Mouse (Mus musculus): ENCODE results near the gene Rbm47. TPM values are rescaled to one million over a fixed set of nuclear protein-coding genes. Genes with fewer than 3 reads are reported as not detected.

Rbm47 gene
- polyA plus RNA-seq, 1 experiment from 2014 or later: 41.5 TPM

GRCm38 (mm10) chr5:66039813-66040212 lies 133.1 kb downstream of the Rbm47 start:
- DNase-seq (ENCODE audit: low spot score) (no peak), ATAC-seq (no peak)
- no peak for TF ChIP-seq EP300 (IDR thresholded peaks at IDR 0.05)
- no peak for TF ChIP-seq CTCF (IDR thresholded peaks at IDR 0.05)
- Histone ChIP-seq H3K36me3 (ENCODE audit: insufficient read depth, low read length) (no peaks in the 10 kb centered on the region), H3K27me3 (replicated peaks; ENCODE audit: insufficient read depth, low read length) (no peaks in the 10 kb centered on the region), H3K27ac (ENCODE audit: low read length) (no peak overlapping the region), H3K9ac (replicated peaks; ENCODE audit: low read depth) (no peak overlapping the region), H3K4me3 (ENCODE audit: low read depth, low read length) (no peak overlapping the region), H3K4me1 (ENCODE audit: insufficient read depth, low read depth, low read length) (peaks cover 14% of the 10 kb centered on the region), H3K9me3 (ENCODE audit: low read length) (no peaks in the 10 kb centered on the region), H3K4me2 (replicated peaks; ENCODE audit: low read depth, low read length) (no peak overlapping the region)
- WGBS: 84% methylated on average over 2 of the region's 2 CpGs

- Histone ChIP-seq H3K36me3 (ENCODE audit: insufficient read depth, low read length) (no peaks in the 10 kb centered on the region), H3K4me1 (ENCODE audit: insufficient read depth, low read depth, low read length) (peaks cover 14% of the 10 kb centered on the region), H3K27ac (ENCODE audit: low read length) (no peak overlapping the region), H3K4me3 (ENCODE audit: low read depth, low read length) (no peak overlapping the region), H3K27me3 (replicated peaks; ENCODE audit: insufficient read depth, low read length) (no peaks in the 10 kb centered on the region), H3K4me2 (replicated peaks; ENCODE audit: low read depth, low read length) (no peak overlapping the region), H3K9ac (replicated peaks; ENCODE audit: low read depth) (no peak overlapping the region), H3K9me3 (ENCODE audit: low read length) (no peaks in the 10 kb centered on the region)
- no peak for TF ChIP-seq CTCF (IDR thresholded peaks at IDR 0.05)
- no peak for TF ChIP-seq EP300 (IDR thresholded peaks at IDR 0.05)
- DNase-seq (ENCODE audit: low spot score): peak; percentile 43
- 48% methylated on average over 6 of the region's 6 CpGs for WGBS
- ATAC-seq: peak; percentile 34; the same call in 1 of the 2 replicates
Observed at GRCm38 (mm10) chr5:66037066-66037465, 135.9 kb downstream of the Rbm47 start.

- WGBS: 39% methylated on average over 7 of the region's 7 CpGs
Observed at GRCm38 (mm10) chr5:66036440-66037054, 136.4 kb downstream of the Rbm47 start.

GRCm38 (mm10) chr5:66034375-66035195 lies 138.3 kb downstream of the Rbm47 start:
- Histone ChIP-seq H3K27ac (ENCODE audit: low read length) (no peak overlapping the region), H3K4me1 (ENCODE audit: insufficient read depth, low read depth, low read length) (peaks cover 14% of the 10 kb centered on the region), H3K9ac (replicated peaks; ENCODE audit: low read depth) (no peak overlapping the region), H3K4me2 (replicated peaks; ENCODE audit: low read depth, low read length) (no peak overlapping the region), H3K36me3 (ENCODE audit: insufficient read depth, low read length) (no peaks in the 10 kb centered on the region), H3K9me3 (ENCODE audit: low read length) (no peaks in the 10 kb centered on the region), H3K27me3 (replicated peaks; ENCODE audit: insufficient read depth, low read length) (no peaks in the 10 kb centered on the region), H3K4me3 (ENCODE audit: low read depth, low read length) (no peak overlapping the region)
- TF ChIP-seq CTCF (IDR thresholded peaks at IDR 0.05) (no peak), EP300 (IDR thresholded peaks at IDR 0.05) (no peak)
- WGBS: 70% methylated on average over 14 of the region's 14 CpGs
- DNase-seq (ENCODE audit: low spot score) (no peak), ATAC-seq (no peak)

More at GRCm38 (mm10) chr5:66036440-66037054, 136.4 kb downstream of the Rbm47 start:
- Histone ChIP-seq H3K4me2 (replicated peaks; ENCODE audit: low read depth, low read length) (no peak overlapping the region), H3K36me3 (ENCODE audit: insufficient read depth, low read length) (no peaks in the 10 kb centered on the region), H3K27me3 (replicated peaks; ENCODE audit: insufficient read depth, low read length) (no peaks in the 10 kb centered on the region), H3K4me3 (ENCODE audit: low read depth, low read length) (no peak overlapping the region), H3K9ac (replicated peaks; ENCODE audit: low read depth) (no peak overlapping the region), H3K27ac (ENCODE audit: low read length) (no peak overlapping the region), H3K9me3 (ENCODE audit: low read length) (no peaks in the 10 kb centered on the region), H3K4me1 (ENCODE audit: insufficient read depth, low read depth, low read length) (peaks cover 14% of the 10 kb centered on the region)
- ATAC-seq (no peak), DNase-seq (ENCODE audit: low spot score) (no peak)
- TF ChIP-seq EP300 (IDR thresholded peaks at IDR 0.05) (no peak), CTCF (IDR thresholded peaks at IDR 0.05) (no peak)

- TF ChIP-seq EP300 (IDR thresholded peaks at IDR 0.05) (no peak), CTCF (IDR thresholded peaks at IDR 0.05) (no peak)
- Histone ChIP-seq H3K36me3 (ENCODE audit: insufficient read depth, low read length) (no peaks in the 10 kb centered on the region), H3K9ac (replicated peaks; ENCODE audit: low read depth) (no peak overlapping the region), H3K27ac (ENCODE audit: low read length) (no peak overlapping the region), H3K9me3 (ENCODE audit: low read length) (no peaks in the 10 kb centered on the region), H3K4me1 (ENCODE audit: insufficient read depth, low read depth, low read length) (peaks cover 14% of the 10 kb centered on the region), H3K4me3 (ENCODE audit: low read depth, low read length) (no peak overlapping the region), H3K4me2 (replicated peaks; ENCODE audit: low read depth, low read length) (no peak overlapping the region), H3K27me3 (replicated peaks; ENCODE audit: insufficient read depth, low read length) (no peaks in the 10 kb centered on the region)
- WGBS: 88% methylated on average over 1 of the region's 1 CpGs
- DNase-seq (ENCODE audit: low spot score) (no peak), ATAC-seq (no peak)
Observed at GRCm38 (mm10) chr5:66032826-66033225, 140.1 kb downstream of the Rbm47 start.

GRCm38 (mm10) chr5:66031699-66032098 lies 141.2 kb downstream of the Rbm47 start:
- Histone ChIP-seq H3K4me1 (ENCODE audit: insufficient read depth, low read depth, low read length) (peaks cover 9% of the 10 kb centered on the region), H3K27ac (ENCODE audit: low read length) (no peak overlapping the region), H3K27me3 (replicated peaks; ENCODE audit: insufficient read depth, low read length) (no peaks in the 10 kb centered on the region), H3K9ac (replicated peaks; ENCODE audit: low read depth) (no peak overlapping the region), H3K4me3 (ENCODE audit: low read depth, low read length) (no peak overlapping the region), H3K36me3 (ENCODE audit: insufficient read depth, low read length) (0 out of 2 replicates have a peak, but pooled peaks cover 3% of the 10 kb centered on the region), H3K4me2 (replicated peaks; ENCODE audit: low read depth, low read length) (no peak overlapping the region), H3K9me3 (ENCODE audit: low read length) (no peaks in the 10 kb centered on the region)
- no peak for TF ChIP-seq EP300 (IDR thresholded peaks at IDR 0.05)
- TF ChIP-seq CTCF (IDR thresholded peaks at IDR 0.05): no peak
- ATAC-seq (no peak), DNase-seq (ENCODE audit: low spot score) (no peak)
- 74% methylated on average over 5 of the region's 5 CpGs for WGBS

All from lung, postnatal 0 days (tissue).